Mouse (Mus musculus) megakaryocyte progenitor cell, adult 5-6 weeks (primary cell): ENCODE results near the gene Cd3eap. TPM values are rescaled to one million over a fixed set of nuclear protein-coding genes. Genes with fewer than 3 reads are reported as not detected.
A peak's percentile ranks its signal among the peaks of the same experiment; 100 is the strongest.

Experiments used
- ATAC-seq: replicated peaks from 2 replicates; pipeline ENCODE4 v1.8.0; 2016; ENCODE audit warnings: mild to moderate bottlenecking, moderate TSS enrichment, inconsistent platforms; ENCODE audit not compliant: poor library complexity
- total RNA-seq, 2 experiments: library from RNA; stranded (forward) in 1 of 2; stranded (reverse) in 1 of 2; fragments of 157-497, 149-512 nt in 1 of 2; fragments of 200-1000 nt in 1 of 2; gene quantifications; 2 replicates each; pipeline versions ENCODE4 v1.2.3 to v1.2.4; 2015 to 2017

The Cd3eap gene
- total RNA-seq, 2 experiments from 2014 or later, result 13.6 to 24.8 TPM

DNA sequence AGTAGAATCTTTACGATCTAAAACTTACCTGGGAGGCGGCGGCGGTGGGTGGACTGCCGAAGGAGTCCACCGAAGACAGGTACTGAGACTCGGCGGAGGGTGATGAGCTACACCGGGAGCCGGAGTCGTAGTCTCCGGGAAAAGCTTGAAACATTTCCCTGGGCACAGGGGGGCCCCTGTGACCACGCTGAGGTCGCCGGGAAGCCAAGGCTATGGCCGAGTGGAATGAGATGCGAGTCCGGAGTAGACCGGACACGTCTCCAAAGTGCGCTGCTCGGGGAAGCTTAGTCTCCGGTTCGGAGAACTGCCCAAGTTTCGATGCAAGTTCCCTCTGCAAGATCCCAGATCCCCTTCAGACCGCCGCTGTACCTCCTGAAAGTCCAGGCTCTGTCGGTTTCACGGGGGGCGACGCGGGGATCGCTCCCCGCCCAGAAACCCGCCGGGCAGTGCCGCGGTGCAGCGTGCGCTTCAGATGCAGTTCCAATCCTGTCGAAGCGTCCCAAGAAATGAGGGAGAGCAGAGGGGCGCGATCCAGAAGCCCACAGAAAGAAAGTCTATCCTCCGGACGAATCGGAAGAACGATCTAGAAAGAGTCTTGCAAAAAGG, 49.9 kb downstream of the Cd3eap start:
- no peak for ATAC-seq

DNA sequence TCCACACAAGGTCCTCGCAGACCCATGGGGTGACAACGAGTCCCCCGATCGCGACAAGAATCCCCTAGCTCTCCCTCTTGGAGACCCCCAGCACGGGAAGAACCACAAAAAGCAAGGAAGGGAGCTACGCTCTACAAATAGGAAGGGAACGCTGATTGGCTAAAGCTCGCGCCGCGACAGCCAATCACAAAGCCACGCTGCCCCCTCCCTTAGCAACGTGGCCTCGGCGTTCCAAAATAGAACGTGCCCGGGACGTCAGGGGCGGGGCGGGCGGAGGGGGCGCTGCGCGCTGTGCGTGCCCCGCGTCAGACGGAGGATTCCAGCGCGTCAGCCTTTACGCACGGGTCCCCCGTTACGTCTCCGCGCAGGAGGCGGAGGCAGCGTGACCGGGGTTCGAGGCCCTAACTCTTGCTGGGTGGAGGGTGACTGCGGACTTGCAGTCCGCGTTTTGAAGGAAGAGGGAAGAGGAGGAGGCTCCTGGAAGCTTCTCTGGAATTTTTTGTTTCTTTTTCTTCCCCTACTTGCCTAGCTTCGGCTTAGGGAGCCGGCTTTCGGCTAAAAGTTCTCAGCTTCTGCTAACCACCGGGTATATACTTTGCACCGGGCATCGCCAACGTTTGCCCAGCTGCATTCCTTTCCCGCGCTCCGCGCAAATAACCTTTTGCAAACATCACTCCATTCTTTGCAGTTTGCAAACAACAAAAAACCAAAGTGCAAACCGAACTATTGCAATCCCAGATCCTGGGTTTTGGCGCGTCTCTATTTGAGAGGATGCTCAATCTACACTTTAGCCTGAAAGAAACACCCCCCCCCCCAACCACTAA, 50.6 kb downstream of the Cd3eap start:
- peak; percentile 77 for ATAC-seq

DNA sequence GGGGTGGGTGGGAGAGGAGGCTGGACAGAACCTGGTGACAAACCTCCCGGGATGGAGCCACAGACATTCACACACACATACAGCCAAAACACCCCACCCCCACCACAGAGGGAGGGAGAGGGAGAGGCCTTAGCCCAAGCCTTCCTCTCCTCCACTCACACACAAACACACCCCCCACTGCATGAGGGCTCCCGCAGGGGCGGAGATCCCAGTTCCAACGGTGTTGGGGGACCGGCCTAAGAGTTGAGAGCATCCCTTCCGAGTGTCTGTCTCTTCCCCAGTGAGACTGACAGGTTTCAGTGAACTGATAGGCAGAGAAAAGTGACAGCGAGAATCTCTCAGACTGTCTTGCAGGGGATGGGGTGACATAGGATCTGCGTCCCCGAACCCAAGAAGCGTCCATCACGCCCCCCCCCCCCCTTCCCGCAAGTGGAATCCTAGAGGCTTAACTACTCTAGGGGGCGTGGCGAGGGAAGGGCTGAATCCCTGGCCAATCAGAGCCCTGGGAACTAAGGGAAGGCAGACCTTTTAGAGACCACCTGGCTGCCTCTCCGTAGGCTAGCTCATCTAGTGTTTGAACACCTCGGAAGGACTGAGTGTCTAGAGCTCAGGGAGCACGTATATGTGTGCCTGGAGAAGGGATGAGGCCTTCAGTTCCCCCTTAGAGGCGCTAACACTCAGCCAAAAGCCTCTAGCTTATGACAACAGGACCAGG, 51.4 kb downstream of the Cd3eap start:
- peak; percentile 15 for ATAC-seq

DNA sequence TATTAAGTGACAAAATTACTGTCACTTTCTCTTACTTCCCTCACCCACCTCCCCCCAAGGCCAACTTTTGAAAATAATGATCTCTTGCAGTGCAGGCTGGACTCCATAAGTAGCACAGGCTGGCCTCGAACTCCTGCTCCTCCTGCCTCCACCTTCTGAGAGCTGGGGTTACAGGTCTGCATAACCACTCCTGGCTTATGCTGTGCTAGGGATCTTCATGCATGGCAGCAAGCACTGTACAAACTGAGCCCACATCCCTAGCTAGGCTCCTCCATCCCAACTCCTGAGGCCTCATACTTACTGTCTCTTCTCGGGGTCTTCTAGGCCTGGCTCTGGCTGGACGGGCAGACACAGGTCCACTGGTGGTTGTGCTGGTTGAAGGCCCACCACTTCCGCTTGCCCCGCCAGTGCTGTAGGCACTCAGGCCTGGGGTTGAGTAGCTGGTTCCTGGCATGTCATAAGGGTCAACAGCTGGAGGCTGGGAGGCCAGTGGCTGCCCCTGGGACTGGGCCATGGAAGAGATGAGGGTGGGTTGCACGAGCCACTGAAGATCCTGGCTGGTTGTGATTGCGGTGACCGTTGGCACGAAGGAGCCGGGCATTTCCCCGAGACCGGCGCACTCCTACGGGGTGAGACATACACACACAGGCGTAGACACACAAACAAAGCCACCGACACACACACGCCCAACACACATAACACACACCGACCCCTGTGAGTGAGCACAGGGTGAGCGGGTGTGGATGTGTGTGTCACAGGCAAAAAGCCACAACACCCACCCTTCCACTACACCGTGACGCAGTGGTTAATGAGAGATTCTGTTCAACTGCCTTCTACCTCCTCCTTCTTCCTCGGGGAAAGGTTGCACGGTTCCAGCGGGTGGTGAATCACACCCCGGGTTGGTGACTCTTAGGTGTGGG, 52.2 kb downstream of the Cd3eap start:
- no peak for ATAC-seq

Other genes with a start within 250 kb of the Cd3eap start
- gene Gm4969, start 241.1 kb downstream of the Cd3eap start, total RNA-seq (2015), result 0.24 and 0.57 TPM in 2 replicates
- gene Gm4969, start 241.1 kb downstream of the Cd3eap start, total RNA-seq (2017), result 0.03 and 0.42 TPM in 2 replicates
- 2.0 and 2.1 TPM in 2 replicates for gene Fbxo46, start 239.6 kb downstream of the Cd3eap start, total RNA-seq (2015)
- gene Fbxo46, start 239.6 kb downstream of the Cd3eap start, total RNA-seq (2017), result 4.2 and 5.0 TPM in 2 replicates
- gene Qpctl, start 210.2 kb downstream of the Cd3eap start, total RNA-seq (2015), result 6.5 and 6.9 TPM in 2 replicates
- 3.4 and 5.6 TPM in 2 replicates for gene Qpctl, start 210.2 kb downstream of the Cd3eap start, total RNA-seq (2017)
- gene Snrpd2, start 209.8 kb downstream of the Cd3eap start, total RNA-seq (2015), result 106 and 117 TPM in 2 replicates
- 78.6 and 83.9 TPM in 2 replicates for gene Snrpd2, start 209.8 kb downstream of the Cd3eap start, total RNA-seq (2017)
- gene Gipr, start 193.4 kb downstream of the Cd3eap start, total RNA-seq (2015), result not detected in 2 replicates
- not detected in 2 replicates for gene Gipr, start 193.4 kb downstream of the Cd3eap start, total RNA-seq (2017)
- 4.3 and 5.5 TPM in 2 replicates for gene Eml2, start 183.1 kb downstream of the Cd3eap start, total RNA-seq (2015)
- gene Eml2, start 183.1 kb downstream of the Cd3eap start, total RNA-seq (2017), result 8.0 and 15.1 TPM in 2 replicates
- gene Gpr4, start 146.9 kb downstream of the Cd3eap start, total RNA-seq (2015), result 0.12 TPM in 1 of 2 replicates, not detected in the other
- not detected in 2 replicates for gene Gpr4, start 146.9 kb downstream of the Cd3eap start, total RNA-seq (2017)
- 12.4 and 16.1 TPM in 2 replicates for gene Opa3, start 131.1 kb downstream of the Cd3eap start, total RNA-seq (2015)
- 19.9 and 25.0 TPM in 2 replicates for gene Opa3, start 131.1 kb downstream of the Cd3eap start, total RNA-seq (2017)
- gene Vasp, start 87.7 kb downstream of the Cd3eap start, total RNA-seq (2015), result 46.7 and 49.6 TPM in 2 replicates
- gene Vasp, start 87.7 kb downstream of the Cd3eap start, total RNA-seq (2017), result 71.0 and 73.0 TPM in 2 replicates
- 0.20 TPM in 1 of 2 replicates, not detected in the other for gene Ppm1n, start 79.4 kb downstream of the Cd3eap start, total RNA-seq (2015)
- gene Ppm1n, start 79.4 kb downstream of the Cd3eap start, total RNA-seq (2017), result not detected in 2 replicates
- gene Rtn2, start 76.9 kb downstream of the Cd3eap start, total RNA-seq (2015), result not detected in 2 replicates
- gene Rtn2, start 76.9 kb downstream of the Cd3eap start, total RNA-seq (2017), result not detected in 2 replicates
- 18.2 and 28.4 TPM in 2 replicates for gene Fosb, start 49.4 kb downstream of the Cd3eap start, total RNA-seq (2015)
- gene Fosb, start 49.4 kb downstream of the Cd3eap start, total RNA-seq (2017), result 12.7 and 13.2 TPM in 2 replicates
- 26.5 and 32.3 TPM in 2 replicates for gene Ercc1, start 14.7 kb downstream of the Cd3eap start, total RNA-seq (2015)
- gene Ercc1, start 14.7 kb downstream of the Cd3eap start, total RNA-seq (2017), result 24.4 and 29.8 TPM in 2 replicates
- gene Ppp1r13l, start 266 bp upstream of the Cd3eap start, total RNA-seq (2015), result 6.3 and 7.2 TPM in 2 replicates
- 0.74 and 1.2 TPM in 2 replicates for gene Ppp1r13l, start 266 bp upstream of the Cd3eap start, total RNA-seq (2017)
- gene Ercc2, start 22.5 kb upstream of the Cd3eap start, total RNA-seq (2015), result 10.7 and 11.2 TPM in 2 replicates
- gene Ercc2, start 22.5 kb upstream of the Cd3eap start, total RNA-seq (2017), result 26.5 and 31.6 TPM in 2 replicates
- gene Klc3, start 44.6 kb upstream of the Cd3eap start, total RNA-seq (2015), result not detected in 2 replicates
- 0.10 TPM in 1 of 2 replicates, not detected in the other for gene Klc3, start 44.6 kb upstream of the Cd3eap start, total RNA-seq (2017)
- 0.71 and 0.94 TPM in 2 replicates for gene Ckm, start 45.3 kb upstream of the Cd3eap start, total RNA-seq (2015)
- 1.4 and 2.0 TPM in 2 replicates for gene Ckm, start 45.3 kb upstream of the Cd3eap start, total RNA-seq (2017)
- 10.3 and 11.0 TPM in 2 replicates for gene Mark4, start 99.3 kb upstream of the Cd3eap start, total RNA-seq (2015)
- 4.8 and 6.9 TPM in 2 replicates for gene Mark4, start 99.3 kb upstream of the Cd3eap start, total RNA-seq (2017)
- gene Exoc3l2, start 103.8 kb upstream of the Cd3eap start, total RNA-seq (2015), result 0.54 and 0.57 TPM in 2 replicates
- 0.62 and 1.3 TPM in 2 replicates for gene Exoc3l2, start 103.8 kb upstream of the Cd3eap start, total RNA-seq (2017)
- 2.9 and 3.3 TPM in 2 replicates for gene Bloc1s3, start 148.9 kb upstream of the Cd3eap start, total RNA-seq (2015)
- gene Bloc1s3, start 148.9 kb upstream of the Cd3eap start, total RNA-seq (2017), result 1.3 and 1.5 TPM in 2 replicates
- 55.2 and 58.3 TPM in 2 replicates for gene Trappc6a, start 148.9 kb upstream of the Cd3eap start, total RNA-seq (2015)
- 26.1 and 39.5 TPM in 2 replicates for gene Trappc6a, start 148.9 kb upstream of the Cd3eap start, total RNA-seq (2017)
- not detected in 2 replicates for gene Nkpd1, start 158.4 kb upstream of the Cd3eap start, total RNA-seq (2015)
- gene Nkpd1, start 158.4 kb upstream of the Cd3eap start, total RNA-seq (2017), result 0.17 and 0.34 TPM in 2 replicates
- 11.0 and 11.7 TPM in 2 replicates for gene Ppp1r37, start 203.6 kb upstream of the Cd3eap start, total RNA-seq (2015)
- 13.4 and 18.1 TPM in 2 replicates for gene Ppp1r37, start 203.6 kb upstream of the Cd3eap start, total RNA-seq (2017)
- 5.9 and 6.8 TPM in 2 replicates for gene Zfp296, start 217.8 kb upstream of the Cd3eap start, total RNA-seq (2015)
- gene Zfp296, start 217.8 kb upstream of the Cd3eap start, total RNA-seq (2017), result 2.8 and 4.4 TPM in 2 replicates
- gene Gemin7, start 218.1 kb upstream of the Cd3eap start, total RNA-seq (2015), result 65.5 and 73.4 TPM in 2 replicates
- gene Gemin7, start 218.1 kb upstream of the Cd3eap start, total RNA-seq (2017), result 33.5 and 36.9 TPM in 2 replicates
- gene Clasrp, start 245.0 kb upstream of the Cd3eap start, total RNA-seq (2015), result 9.6 and 11.7 TPM in 2 replicates
- gene Clasrp, start 245.0 kb upstream of the Cd3eap start, total RNA-seq (2017), result 30.2 and 32.6 TPM in 2 replicates